Mouse (Mus musculus) testis, adult 2 months (tissue): ENCODE results near the gene Gigyf2. TPM values are rescaled to one million over a fixed set of nuclear protein-coding genes. Genes with fewer than 3 reads are reported as not detected.
"Not testable (repeated sequence)": the region's sequence is repeated elsewhere in the genome, so short reads cannot be mapped to it uniquely, and the experiment has no call there.

Experiments
- H3K27ac ChIP-seq: fragments of 200-500 bp; 2 replicates; pipeline ENCODE4 v1.5.1; 2012; ENCODE audit warnings: low read depth, low read length; ENCODE audit not compliant: control insufficient read depth, insufficient read depth
- H3K27me3 ChIP-seq: fragments of 200-500 bp; 2 replicates; pipeline ENCODE4 v1.6.1; 2012; ENCODE audit warnings: mild to moderate bottlenecking, low read length, moderate library complexity; ENCODE audit not compliant: control insufficient read depth, insufficient read depth
- H3K36me3 ChIP-seq: fragments of 200-500 bp; 2 replicates; pipeline ENCODE4 v1.6.1; 2012; ENCODE audit warnings: mild to moderate bottlenecking, low read length; ENCODE audit not compliant: control insufficient read depth, insufficient read depth
- H3K4me1 ChIP-seq: fragments of 200-500 bp; 2 replicates; pipeline ENCODE4 v1.6.1; 2012; ENCODE audit warnings: low read length; ENCODE audit not compliant: control insufficient read depth, insufficient read depth
- H3K4me3 ChIP-seq: fragments of 200-500 bp; 2 replicates; pipeline ENCODE4 v1.5.1; 2012; ENCODE audit warnings: low read depth, mild to moderate bottlenecking, low read length, moderate library complexity, mixed read lengths; ENCODE audit not compliant: control insufficient read depth
- CTCF ChIP-seq: fragments of 200-500 bp; IDR thresholded peaks from 2 replicates; pipeline ENCODE4 v1.5.1; 2012; ENCODE audit warnings: low read depth, mild to moderate bottlenecking, inconsistent platforms, low read length, moderate library complexity; ENCODE audit not compliant: control insufficient read depth, insufficient read depth, insufficient replicate concordance
- POLR2A ChIP-seq: fragments of 200-500 bp; IDR thresholded peaks from 2 replicates; pipeline ENCODE4 v1.6.1; 2012; ENCODE audit warnings: low read depth, mild to moderate bottlenecking, inconsistent platforms, low read length, moderate library complexity; ENCODE audit not compliant: control insufficient read depth
- polyA plus RNA-seq: library from polyadenylated mRNA; depleted of rRNA; stranded (reverse); fragments of >200 nt; gene quantifications from 2 replicates; pipeline ENCODE4 v1.2.3, GENCODE M21; 2012

The Gigyf2 gene
- polyA plus RNA-seq, 1 experiment: 74.0 TPM

DNA sequence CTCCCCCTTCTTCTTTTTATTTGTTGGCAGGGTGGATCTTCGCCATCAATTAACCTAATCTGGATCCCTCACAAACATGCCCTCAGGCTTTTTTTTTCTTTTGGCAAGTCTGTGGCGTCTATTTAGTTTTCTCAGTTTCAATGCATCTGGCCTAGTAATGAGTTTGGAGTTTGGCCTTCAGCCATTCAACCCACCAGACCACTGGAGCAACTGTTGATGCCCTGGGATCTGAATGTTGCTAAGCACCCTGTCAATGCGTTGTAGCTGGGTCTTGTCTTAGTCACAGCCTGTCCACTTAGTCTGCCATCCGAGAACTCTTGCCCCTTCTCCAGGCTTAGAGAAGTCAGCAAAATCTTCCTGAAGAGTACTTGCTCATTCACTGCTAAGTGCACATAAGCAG is 131.2 kb downstream of the Gigyf2 start:
- TF ChIP-seq POLR2A (no peak), CTCF (no peak)
- H3K36me3 ChIP-seq: no peaks in the 10 kb centered on the region
- H3K4me3 ChIP-seq: no peak overlapping the region
- no peaks in the 10 kb centered on the region for H3K4me1 ChIP-seq
- H3K27me3 ChIP-seq: no peaks in the 10 kb centered on the region
- H3K27ac ChIP-seq: no peak overlapping the region

DNA sequence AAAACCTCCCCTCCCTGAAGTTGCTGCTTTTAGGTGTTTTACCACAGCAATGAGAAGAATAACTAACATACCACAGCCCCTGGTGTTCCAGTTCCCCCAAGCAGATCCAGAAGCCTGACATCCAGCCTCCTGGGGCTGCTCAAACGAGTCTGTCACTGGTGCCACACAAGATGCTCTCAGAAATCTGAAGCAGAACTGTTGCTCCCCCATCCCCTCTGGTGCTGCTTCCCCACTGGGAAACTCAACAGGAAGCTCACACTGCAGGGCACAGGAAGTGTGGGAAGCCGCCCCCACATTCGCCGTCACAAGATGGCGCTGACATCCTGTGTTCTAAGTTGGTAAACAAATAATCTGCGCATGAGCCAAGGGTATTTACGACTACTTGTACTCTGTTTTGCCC is 133.1 kb downstream of the Gigyf2 start:
- not testable (repeated sequence) for H3K27me3 ChIP-seq, H3K36me3 ChIP-seq, H3K4me3 ChIP-seq, H3K27ac ChIP-seq, H3K4me1 ChIP-seq

DNA sequence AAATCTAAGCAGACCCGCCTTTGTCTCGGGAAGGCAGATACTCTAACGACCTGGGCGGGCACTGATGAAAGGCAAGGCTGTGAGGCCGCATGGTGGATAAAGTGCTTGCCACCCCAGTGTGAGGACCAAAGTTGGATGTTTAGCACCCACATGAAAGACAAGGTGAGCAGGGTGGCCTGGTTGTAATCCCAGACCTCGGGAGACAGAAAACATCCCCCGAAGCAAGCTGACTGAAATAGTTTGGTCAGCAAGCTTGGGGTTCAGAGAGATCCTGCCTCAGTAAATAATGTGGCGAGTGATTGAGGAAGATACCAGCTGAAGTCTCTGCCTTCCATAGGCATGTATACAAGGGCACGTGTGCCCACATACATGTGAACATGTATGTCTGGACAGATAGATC is 140.7 kb downstream of the Gigyf2 start:
- no peak overlapping the region for H3K27ac ChIP-seq
- H3K36me3 ChIP-seq: no peaks in the 10 kb centered on the region
- no peaks in the 10 kb centered on the region for H3K4me1 ChIP-seq
- no peak overlapping the region for H3K4me3 ChIP-seq
- H3K27me3 ChIP-seq: no peaks in the 10 kb centered on the region
- TF ChIP-seq CTCF (no peak), POLR2A (no peak)

DNA sequence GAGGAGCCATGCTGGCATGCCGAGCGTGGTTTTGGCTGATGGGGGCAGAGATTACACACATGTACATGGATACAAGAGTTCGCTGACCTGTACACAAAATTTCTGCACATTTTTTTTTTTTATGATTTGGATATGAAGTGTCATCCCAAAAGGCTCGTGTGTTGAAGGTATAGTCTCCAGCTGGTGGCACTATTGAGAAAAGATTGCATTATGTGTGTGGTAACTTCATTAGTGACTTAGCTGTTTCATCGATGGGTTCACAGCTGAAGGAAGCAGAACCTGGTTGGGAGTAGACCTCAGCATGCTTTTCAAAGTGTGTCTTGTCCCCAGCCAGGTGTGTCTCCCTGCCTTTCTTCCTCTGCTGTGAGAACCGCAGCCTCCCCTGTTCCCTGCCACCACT is 141.5 kb downstream of the Gigyf2 start:
- no peak overlapping the region for H3K4me3 ChIP-seq
- no peaks in the 10 kb centered on the region for H3K36me3 ChIP-seq
- H3K27ac ChIP-seq: no peak overlapping the region
- no peaks in the 10 kb centered on the region for H3K27me3 ChIP-seq
- H3K4me1 ChIP-seq: no peaks in the 10 kb centered on the region
- no peak for TF ChIP-seq CTCF

DNA sequence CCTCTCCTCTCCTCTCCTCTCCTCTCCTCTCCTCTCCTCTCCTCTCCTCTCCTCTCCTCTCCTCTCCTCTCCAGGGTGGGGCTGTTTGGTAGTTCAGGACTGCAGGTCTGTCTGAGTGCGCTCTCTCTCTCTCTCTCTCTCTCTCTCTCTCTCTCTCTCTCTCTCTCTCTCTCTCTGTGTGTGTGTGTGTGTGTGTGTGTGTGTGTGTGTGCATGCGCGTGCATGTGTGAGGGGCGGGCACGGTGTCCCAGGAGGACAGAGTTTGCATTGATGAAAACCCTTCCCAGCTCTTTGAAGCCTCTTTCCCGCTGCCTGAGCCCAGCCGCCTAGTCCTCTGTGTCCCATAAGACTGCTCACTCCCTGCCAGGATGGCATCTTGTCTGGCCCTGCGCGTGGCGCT is 143.2 kb downstream of the Gigyf2 start, which contains the start of gene Snorc:
Gene Snorc, plus strand, starts transcription at position 301 of the 400 bp plus-strand sequence.
- H3K27me3 ChIP-seq, H3K27ac ChIP-seq, H3K36me3 ChIP-seq, H3K4me3 ChIP-seq, H3K4me1 ChIP-seq: not testable (repeated sequence)

DNA sequence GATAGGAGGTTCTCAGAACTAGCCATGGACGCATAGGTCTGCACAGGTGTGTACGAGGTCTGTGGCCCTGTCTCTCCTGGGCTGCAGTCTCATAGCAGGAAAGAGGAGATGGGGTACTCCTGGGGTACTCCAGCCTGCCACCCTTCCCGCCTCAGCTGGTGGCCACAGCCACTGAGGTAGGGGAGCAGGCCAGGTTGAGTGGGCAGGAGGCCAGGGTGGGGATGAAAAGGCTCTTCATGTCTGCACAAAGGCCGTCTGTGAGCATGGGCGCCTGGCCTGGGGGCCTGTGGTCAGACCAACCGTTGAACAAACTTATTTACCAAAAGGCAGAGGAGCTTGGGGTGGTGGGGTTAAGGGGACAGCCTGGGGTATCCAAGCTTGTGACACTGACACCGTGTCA is 145.1 kb downstream of the Gigyf2 start:
- H3K4me1 ChIP-seq: peaks cover 6% of the 10 kb centered on the region
- TF ChIP-seq CTCF: no peak
- TF ChIP-seq POLR2A: no peak
- H3K4me3 ChIP-seq: no peak overlapping the region
- H3K27ac ChIP-seq: no peak overlapping the region
- no peaks in the 10 kb centered on the region for H3K27me3 ChIP-seq
- H3K36me3 ChIP-seq: no peaks in the 10 kb centered on the region

GRCm38 (mm10) chr1:87472576-87472975 is 145.8 kb downstream of the Gigyf2 start:
- Histone ChIP-seq H3K36me3 (no peaks in the 10 kb centered on the region), H3K4me3 (no peak overlapping the region), H3K27me3 (no peaks in the 10 kb centered on the region), H3K4me1 (peaks cover 6% of the 10 kb centered on the region), H3K27ac (no peak overlapping the region)
- TF ChIP-seq POLR2A (no peak), CTCF (no peak)

GRCm38 (mm10) chr1:87475076-87475895 is 148.5 kb downstream of the Gigyf2 start:
- peaks cover 6% of the 10 kb centered on the region for H3K4me1 ChIP-seq
- peak overlapping the region; percentile 32 for H3K4me3 ChIP-seq
- H3K27me3 ChIP-seq: no peaks in the 10 kb centered on the region
- H3K27ac ChIP-seq: no peak overlapping the region
- TF ChIP-seq POLR2A (no peak), CTCF (no peak)
- H3K36me3 ChIP-seq: no peaks in the 10 kb centered on the region
